Mouse (Mus musculus) right cerebral cortex, adult 2 months (tissue): ENCODE measurements at regions not wholly inside any gene's neighbourhood (a gene's known extent, or its start where the extent isn't known, plus 50 kb on each side); places are given as distances from the start of the nearest gene placed in this dataset.

Source experiments
- DNase-seq, 2 experiments: peaks; one replicate each; pipeline ENCODE4 v3.0.0; 2021 to 2022; ENCODE audit warnings: low spot score in 2 of 2

GRCm38 (mm10) chr8:31314692-31315358, 2113.7 kb upstream of the 5930422O12Rik start:
- no peak for DNase-seq

GRCm38 (mm10) chr8:31315359-31315705, 2113.2 kb upstream of the 5930422O12Rik start:
- DNase-seq = no peak

GRCm38 (mm10) chr8:31333545-31334297, 2094.8 kb upstream of the 5930422O12Rik start:
- DNase-seq = no peak

- DNase-seq = no peak
Measured at GRCm38 (mm10) chr8:31348504-31348903, 2080.0 kb upstream of the 5930422O12Rik start.

- no peak for DNase-seq
Measured at GRCm38 (mm10) chr8:31369636-31370035, 2058.9 kb upstream of the 5930422O12Rik start.

GRCm38 (mm10) chr8:31370137-31371010, 2058.1 kb upstream of the 5930422O12Rik start:
- DNase-seq = no peak

- DNase-seq = no peak
Measured at GRCm38 (mm10) chr8:31371656-31372055, 2056.9 kb upstream of the 5930422O12Rik start.

- no peak for DNase-seq
Measured at GRCm38 (mm10) chr8:31372397-31372796, 2056.1 kb upstream of the 5930422O12Rik start.

- no peak for DNase-seq
Measured at GRCm38 (mm10) chr8:31373140-31373787, 2055.2 kb upstream of the 5930422O12Rik start.

- DNase-seq = no peak
Measured at GRCm38 (mm10) chr8:31377698-31378334, 2050.7 kb upstream of the 5930422O12Rik start.

- no peak for DNase-seq
Measured at GRCm38 (mm10) chr8:31404811-31405210, 2023.7 kb upstream of the 5930422O12Rik start.

GRCm38 (mm10) chr8:31422241-31422640, 2006.3 kb upstream of the 5930422O12Rik start:
- no peak for DNase-seq

GRCm38 (mm10) chr8:31427706-31428105, 2000.8 kb upstream of the 5930422O12Rik start:
- peak; percentile 2 to 4 for DNase-seq

GRCm38 (mm10) chr8:31436445-31437191, 1991.9 kb upstream of the 5930422O12Rik start:
- no peak for DNase-seq

- no peak for DNase-seq
Measured at GRCm38 (mm10) chr8:31444834-31445233, 1983.7 kb upstream of the 5930422O12Rik start.

- no peak for DNase-seq
Measured at GRCm38 (mm10) chr8:31447984-31448383, 1980.5 kb upstream of the 5930422O12Rik start.

GRCm38 (mm10) chr8:31454736-31455391, 1973.6 kb upstream of the 5930422O12Rik start:
- DNase-seq = no peak

GRCm38 (mm10) chr8:31460349-31460748, 1968.2 kb upstream of the 5930422O12Rik start:
- no peak for DNase-seq
